Mouse (Mus musculus) adrenal gland, postnatal 36 days (tissue): Measurements from ENCODE around the gene Tmem117. TPM values are rescaled to one million over a fixed set of nuclear protein-coding genes. Genes with fewer than 3 reads are reported as not detected.

Experiments used
- DNase-seq, 2 experiments: peaks; one replicate each; pipeline ENCODE4 v3.0.0; 2021; ENCODE audit warnings: mixed read lengths in 1 of 2
- total RNA-seq, 2 experiments: library from RNA; stranded (reverse); gene quantifications; 2 replicates each; pipeline ENCODE4 v1.2.3; 2021

Tmem117 gene
- total RNA-seq, 2 experiments from 2014 or later = 4.2 to 5.1 TPM

DNA sequence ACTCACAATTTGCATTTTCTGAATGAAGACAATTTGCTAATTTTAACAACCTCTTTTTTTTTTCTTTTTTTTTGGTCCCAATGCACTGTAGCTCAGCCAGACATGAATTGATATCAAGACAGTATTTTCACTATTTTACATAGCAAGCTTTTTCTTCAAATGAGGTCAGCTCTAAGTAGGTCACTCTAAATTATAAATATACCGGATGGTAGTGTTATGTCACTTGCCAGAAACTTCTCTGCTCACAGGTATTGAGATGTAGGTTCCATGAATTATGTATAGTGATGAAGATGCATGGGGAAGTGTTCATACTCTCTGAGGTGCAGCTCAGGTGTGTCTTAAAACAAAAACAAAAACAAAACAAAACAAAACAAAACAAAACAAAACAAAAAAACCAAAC lies 264.2 kb downstream of the Tmem117 start:
- DNase-seq = no peak

DNA sequence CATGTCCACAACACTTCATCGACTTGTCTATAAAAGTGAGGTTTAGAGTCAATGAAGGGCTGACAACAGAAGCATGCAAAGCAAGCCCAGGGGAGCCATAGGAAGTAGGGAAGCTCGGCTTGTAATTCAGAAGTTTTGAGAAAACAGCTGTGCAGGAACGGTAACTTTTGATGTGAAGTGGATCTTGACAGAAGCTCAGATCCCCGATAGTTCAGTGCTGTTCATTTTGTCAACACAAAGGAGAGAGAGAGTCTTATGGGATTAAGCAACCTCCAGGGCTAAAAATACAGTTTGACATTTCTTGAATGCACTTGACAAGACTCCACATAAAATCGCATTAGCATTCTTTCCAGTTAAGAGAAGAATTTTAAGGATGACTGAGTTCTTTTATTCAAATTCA lies 265.1 kb downstream of the Tmem117 start:
- no peak for DNase-seq

DNA sequence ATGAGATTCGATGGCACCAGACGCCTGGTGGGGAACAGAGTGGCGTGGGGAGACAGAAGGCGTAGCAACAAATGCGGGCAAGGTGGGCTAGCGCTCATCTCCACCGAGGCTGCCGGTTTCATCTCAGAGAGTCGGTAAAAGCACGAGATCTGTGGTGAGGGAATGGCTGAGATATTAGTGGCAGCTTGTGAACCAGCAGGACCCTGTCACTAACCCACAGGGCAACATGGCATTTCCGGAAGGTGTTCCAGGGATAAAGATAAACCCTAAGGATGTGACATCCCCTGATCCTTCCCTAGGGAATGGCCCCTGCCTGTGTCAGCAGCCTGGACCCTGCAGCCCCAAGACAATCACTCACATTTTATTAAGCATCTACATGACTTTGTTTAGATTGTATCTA lies 266.6 kb downstream of the Tmem117 start:
- DNase-seq = no peak

DNA sequence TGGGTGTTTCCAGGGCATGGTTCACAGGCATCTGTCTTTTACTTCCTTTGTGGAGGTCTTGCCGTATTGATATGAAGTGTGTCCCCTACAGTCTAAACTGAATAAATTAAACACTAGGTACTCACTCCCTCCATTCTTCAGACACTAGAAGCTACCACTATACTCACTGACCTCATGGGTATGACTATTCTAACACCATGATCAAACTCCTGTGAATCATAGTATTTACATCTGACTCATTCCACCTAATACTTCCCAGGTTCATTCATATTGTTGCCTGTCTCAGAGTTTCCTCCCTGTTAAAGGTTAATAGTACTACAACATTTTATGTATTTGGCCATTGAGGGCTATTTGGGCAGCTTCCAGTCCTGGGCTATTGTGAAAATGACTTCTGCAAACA lies 274.2 kb downstream of the Tmem117 start:
- DNase-seq = no peak

DNA sequence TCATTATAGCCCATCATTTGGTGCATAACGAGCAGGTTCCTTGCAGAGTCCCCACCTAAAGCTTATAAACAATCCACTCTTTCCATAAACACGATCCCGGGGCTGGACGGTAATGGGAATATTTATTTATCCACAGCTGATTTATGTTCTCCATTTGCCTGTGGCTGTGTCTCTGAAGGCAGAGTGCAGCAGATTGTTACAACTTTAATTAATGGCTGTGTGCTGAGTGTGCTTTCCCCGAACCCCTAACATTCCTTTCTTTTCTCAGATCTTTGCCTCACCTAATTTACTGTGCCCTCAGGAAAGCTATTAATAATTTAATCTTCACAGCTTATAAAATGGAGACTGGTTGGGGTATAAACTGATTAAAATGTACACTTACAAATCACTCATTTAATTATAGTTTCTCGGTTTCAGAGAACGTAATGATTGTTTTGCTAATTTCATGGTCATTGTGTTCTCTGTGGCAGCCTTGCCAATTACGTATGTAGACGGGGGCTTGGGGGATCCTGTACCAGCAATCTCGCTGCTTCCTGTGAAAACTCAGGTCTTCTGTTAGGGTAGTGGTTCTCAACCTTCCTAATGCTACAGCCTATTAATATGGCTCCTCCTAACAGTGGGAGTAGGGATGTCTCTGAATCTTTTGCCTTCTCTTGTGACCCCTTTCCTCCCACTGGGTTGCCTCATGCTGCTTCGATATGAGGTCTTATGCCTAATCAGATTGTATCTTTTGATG lies 275.8 kb downstream of the Tmem117 start:
- no peak for DNase-seq

DNA sequence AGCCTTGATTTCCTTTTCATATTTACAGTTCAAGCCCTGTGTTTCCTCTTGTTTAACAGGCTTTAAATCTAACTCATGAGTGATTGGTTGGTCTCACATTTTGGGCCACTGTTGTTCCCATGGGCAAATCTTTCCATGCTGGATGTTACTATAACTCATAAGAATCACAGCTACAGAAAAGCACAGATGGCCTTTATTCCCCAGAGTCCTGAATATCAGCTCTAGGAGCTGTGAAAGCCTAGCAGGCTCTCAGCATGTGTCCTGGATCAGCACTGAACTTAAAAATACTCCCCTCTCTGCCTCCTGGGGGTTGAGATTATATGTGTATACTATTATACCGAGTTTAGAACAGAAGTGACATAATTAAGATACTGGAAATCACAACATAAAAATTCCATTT lies 292.6 kb downstream of the Tmem117 start:
- DNase-seq = no peak

DNA sequence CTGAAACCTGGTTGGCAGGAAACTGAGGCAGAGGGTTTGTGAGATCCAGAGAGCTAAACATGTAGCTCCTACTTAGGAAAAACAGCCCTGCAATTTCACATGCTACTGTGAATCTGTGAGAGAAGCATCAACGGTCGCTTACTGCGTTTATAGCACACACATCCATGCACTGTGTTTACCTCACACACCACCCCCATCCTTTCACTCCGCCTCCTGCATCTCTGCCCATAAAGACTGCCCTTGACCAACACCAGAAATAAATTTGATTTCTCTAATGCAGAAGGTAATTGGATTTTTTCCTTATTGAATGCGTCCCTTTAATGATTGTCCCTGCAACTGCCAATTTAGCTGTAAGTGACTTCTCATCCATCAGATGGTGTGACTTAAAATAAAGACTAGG lies 299.0 kb downstream of the Tmem117 start:
- no peak for DNase-seq

DNA sequence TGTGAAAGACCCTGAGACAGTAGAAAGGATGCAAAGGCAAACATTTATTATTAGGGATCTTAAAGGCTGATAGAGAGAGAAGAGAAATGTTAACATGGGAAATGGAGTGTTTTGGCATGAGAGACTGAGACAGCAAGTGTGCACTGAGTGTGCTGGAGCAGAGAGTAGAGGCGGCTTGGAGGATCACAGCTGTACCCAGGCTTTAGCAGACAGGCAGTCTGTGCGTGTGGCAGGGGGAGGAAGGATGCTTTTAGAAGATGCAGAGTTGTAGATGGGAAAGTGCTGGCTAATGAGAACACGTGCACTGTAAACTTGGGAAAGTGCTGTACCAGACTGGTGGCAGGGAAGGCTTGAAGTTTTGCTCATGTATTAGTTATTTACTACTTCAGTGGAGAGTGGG lies 301.7 kb downstream of the Tmem117 start:
- no peak for DNase-seq

DNA sequence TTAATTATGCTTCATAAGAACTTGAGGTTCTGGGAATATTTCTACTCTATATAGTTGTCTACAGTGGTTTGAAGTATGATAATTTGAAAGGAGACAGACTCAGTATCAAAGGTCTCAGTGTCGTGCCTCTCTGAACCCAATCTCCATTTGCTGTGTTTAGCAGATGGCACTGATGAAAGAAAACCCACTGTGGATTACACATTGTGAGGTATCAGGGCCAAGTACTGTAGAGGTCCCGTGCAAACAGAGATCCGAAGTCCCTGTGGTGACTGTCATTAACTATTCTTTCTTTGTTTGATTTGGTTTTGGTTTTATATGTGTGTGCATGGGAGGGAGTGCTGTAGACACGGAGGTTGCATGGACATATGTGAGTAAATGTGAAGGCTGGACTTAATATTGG lies 304.0 kb downstream of the Tmem117 start:
- DNase-seq = no peak

DNA sequence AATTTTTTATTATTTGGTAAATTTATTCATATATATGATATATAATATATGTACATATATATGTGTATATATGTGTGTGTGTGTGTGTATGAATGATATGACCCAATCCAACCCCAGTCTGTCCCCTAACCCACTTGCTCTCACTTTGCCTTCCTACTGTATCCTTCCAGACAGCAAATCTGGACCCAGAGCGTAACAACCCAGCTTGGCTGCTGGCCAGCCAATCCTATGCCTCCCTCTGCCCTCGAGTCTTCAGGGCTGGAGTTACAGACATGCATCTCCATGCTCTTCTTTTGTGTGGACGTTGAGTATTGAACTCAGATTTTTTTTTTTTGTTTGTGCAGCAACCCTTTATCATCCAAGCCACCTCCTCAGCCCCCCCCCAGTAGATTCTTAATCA lies 304.4 kb downstream of the Tmem117 start:
- no peak for DNase-seq

DNA sequence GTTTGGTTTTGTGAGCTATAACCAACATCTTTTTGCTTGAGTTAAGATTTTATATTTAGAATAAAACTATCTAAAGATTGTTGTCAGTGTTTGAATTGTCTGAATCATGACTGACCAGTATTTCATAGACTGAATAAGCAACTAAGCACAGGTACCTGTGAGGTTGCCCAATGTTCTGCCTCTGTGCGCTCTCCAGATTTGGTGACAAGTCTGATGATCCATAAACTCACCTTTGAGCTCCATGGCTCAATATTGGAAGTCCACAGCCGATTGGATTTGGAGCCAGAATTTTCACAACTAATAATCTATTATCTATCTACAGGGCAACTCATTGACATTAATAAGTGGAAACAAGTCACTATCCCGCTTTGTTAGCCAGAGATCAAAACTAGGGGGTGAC lies 312.9 kb downstream of the Tmem117 start:
- DNase-seq = no peak

DNA sequence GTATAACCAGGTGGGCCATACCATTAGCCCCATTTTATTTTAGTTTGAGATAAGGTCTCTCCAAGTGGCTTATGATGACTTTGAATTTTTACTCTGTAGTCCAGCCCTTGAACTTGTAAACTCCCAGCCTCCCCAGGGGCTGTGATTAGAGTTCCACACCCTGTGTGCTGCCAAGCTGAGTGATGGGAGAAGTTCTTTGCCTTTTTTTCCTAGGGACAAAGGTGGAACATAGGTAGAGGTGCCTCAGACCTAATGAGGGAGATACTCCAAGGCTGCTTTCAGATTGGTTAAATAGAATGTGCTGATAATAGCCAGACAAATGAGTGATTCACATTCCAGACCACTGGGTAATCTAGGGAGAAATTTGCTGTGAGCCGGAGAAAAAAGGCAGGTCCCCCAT lies 313.4 kb downstream of the Tmem117 start:
- DNase-seq = no peak

DNA sequence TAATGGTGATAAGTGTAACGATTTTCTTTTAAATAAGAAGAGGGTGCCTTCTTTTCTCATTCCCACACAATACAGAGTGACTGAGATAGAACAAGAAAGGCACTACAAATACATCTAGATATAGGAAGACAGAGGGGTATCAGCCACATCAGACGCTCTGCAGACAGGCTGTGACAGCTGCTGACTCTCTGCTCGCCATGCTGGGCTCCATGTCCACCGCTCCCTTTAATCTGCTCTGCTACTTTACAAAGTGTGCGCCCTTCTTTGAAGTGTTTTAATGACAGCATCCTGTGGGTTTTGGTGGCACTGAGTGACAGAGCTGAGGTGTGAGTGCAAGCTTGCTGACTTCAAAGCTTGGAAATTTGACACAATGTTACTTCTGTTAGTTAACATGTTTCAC lies 314.9 kb downstream of the Tmem117 start:
- no peak for DNase-seq

DNA sequence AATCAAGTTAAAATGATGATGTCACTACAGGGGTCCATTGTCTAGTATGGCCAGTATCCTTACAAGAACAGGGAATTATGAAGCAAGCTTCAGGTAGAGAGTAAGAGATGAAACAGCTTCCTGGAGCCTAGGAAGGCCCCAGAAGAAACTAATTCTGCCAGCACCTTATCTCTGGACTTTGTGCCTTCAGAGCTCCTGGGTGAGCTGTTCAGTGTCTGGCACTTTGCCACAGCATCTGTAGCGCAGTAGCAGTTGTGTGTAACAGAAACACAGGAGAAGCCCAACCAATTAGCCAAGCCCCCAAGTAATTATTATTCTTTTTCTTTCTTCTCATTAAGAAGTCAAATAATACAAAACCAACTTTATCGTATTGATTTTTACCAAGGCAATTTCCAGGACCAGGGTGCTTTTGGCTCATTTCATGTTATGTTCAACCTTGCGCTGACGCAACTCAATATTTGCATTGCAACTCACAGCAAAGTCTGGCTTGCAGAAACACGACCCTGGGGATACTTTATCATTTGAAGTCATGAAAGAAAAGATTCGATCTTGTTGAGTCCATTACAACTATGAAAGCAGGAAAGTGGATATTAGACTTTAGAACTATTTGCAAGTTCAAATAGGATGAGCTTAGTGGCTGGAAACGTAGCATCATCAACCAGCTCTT lies 322.5 kb downstream of the Tmem117 start:
- no peak for DNase-seq

DNA sequence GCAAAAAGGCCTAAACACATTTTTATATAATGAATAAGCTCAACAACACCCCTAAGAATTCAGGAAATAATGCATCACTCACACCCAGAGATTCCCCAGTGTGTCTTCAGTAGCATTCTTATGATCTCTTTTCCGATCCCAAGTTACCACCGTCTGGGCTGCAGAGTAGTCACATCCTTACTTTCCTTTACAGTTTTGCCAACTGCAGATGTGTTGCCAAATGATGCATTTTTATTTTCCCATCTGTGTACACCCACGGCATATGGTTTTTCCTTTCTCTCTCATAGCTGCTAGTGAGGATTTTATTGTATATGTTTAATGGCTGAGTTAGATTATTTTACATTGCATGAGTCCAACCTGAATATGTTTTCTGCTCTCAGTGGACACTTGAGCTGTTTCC lies 327.7 kb downstream of the Tmem117 start:
- no peak for DNase-seq

DNA sequence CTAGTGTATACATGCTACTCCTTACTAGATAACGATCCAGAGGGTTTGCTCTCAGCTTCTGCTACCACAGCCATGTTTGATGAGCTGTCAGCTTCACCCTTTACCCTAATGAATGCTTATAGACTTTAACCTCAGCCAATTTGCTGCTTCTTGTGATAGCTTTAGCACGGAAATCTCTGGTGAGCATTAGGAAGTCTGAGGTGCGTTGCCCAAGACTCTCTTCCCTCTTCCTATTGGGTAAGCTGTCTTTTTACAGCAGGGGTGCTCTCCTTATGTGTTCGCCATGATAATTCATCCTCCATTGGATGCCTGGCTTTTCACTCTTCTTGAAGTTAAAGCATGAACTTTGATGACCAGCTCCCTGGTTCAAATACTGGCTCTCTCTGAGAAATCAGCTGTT lies 328.2 kb downstream of the Tmem117 start:
- no peak for DNase-seq

DNA sequence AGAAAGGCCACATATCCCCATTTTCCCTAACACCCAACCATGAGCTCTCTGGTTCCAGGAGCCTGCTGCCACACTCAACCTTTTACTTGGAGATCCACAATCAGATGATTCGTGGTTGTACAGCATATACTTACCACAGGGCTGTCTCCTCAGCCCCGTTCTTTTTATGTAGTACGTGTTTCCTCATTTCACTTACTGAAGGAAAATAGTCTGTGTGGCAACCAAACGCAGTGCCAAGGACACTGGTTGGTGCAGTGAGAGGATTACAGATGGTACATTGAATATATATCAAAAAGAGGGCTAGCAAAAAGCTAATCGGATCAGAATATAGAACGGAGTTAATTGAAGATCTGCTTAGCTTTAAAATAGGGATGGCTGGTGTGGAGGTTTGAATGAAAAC lies 338.0 kb downstream of the Tmem117 start:
- no peak for DNase-seq

DNA sequence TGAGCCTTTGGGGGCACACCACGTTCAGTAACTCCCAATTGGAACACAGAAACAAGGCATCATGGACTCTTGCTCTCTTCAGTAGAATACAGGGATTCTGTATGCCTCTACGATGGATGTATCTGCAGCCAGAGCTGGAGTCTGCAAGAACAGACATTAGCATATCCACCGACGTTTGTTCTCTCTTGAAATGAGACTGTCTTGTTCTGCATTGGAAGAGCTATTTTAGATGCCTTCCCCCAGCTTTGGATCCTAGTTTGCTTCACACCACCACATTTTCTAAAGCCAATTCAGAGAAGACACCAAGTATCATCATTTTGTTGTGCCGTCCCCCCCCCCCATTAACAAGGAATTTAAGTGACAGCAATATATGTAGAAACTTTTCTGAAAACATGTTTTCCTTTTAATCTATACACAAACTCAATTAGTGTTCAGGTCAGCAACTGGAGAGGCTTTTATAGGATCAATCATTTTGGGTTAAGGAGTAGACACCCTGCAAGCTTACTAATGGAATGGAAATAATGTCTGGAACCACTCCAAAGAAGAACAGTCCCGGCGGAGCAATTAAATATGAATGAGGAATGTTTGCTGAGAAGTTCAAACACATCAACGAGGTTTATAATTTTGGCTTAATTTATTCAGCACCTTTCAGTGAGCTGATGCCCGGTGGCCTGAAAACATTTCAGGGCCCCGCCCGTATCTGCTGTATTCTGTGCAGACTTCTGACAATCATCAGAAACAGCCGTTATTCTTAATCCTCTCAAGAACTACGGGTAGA lies 339.6 kb downstream of the Tmem117 start:
- DNase-seq = no peak

DNA sequence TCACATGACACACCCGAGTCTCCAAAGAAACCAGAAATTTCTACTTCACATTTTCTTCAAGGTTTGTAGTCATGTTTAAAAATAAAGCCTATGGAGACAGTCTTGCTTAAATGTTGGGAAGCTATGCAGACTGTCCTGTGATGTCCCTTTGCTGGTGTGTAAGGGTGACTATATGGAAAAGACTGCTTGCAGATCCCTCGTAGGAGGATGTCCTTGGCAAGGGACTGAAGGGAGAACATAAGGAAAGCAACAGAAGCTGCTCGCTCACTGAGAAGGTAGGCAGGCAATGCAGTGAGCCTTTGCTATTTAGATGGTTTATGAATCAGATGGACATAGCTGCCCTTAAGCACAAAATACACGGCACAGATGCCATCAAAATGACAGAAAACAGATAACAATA lies 352.8 kb downstream of the Tmem117 start:
- DNase-seq = no peak

DNA sequence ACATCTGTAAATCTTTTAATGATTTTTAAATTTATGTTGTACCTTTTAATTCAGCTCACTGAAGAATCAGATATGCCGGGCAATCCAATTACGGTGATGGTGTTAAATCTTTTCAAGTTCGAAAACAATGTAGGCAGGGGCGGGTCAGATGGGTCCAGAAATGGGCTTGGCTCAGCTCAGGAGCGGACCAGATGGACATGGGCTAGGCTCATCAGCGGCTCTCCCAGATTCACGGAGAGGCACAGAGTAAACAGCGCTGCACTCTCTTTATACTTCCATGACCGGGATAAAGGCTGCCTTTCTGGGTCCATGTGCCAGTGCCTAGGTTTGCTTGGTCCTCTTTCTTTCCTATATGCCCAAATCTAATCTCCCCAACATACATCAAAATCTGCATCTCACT lies 366.3 kb downstream of the Tmem117 start:
- DNase-seq = no peak

DNA sequence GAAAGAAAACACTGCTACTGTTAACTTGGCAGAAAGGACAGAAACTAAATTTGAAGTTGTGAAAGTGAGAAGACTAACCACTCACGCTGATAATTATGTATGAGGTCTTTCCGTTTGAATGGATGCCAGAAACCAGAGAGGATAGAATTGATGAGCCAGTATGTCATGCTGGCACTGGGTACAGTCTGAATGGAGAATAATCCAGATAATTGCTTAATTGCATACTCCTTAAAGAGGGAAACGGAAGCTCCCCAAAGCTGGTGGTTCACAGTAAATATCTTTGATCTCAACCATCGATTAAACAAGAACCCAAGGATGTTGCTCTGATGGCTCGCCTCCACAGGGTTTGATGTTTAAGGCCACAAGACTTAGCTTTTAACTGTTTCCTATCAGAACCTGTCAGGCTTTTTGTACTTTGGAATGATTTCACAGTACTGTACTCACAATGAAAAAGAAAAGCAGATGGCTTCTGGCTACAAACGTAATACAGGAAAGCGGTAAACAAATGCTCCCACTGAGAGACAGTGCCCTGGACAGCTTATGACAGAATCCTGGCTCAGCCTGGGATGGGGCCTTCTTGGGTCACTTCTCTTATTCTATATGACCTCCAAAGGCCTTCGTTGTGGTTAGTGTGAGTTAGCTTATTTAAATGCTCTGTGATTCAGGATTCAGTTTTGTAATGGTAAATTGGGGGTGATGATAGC lies 376.2 kb downstream of the Tmem117 start:
- DNase-seq = no peak

DNA sequence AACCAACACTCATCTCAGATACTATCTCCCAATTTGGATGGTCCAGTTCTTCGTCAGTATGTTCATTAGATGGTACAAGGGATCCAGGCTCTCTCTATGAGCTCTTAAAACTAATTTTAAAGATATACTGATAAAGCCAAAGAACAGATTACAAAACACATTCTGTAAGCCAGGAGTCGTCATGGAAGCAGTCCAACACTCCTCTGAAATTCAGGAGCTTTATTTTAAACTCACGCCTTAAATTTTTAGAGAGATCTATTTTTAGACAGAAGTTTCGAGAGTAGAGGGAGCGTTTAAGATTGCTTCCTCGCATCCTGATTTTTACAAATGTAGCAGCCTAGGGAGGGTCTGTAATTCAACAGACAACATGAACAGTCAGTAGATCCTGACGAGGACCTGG lies 393.2 kb downstream of the Tmem117 start:
- no peak for DNase-seq

DNA sequence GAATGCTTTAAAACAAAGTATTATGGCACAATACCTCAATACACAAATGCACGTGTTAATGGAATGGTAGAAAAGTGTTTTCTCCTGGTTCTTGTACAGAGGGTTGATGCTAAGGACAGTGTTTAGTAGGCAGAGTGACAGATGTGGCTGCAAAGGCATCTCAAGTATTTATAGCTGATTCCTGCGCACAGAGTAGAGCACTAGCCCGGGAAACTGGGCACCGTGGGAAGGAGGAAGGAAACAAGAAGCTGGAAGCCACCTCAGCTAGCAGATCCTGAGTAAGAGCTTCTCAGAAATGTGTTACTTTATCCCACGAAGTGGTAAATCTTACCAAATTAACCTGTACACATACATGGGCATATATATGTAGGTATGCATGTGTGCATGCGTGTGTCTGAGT lies 395.4 kb downstream of the Tmem117 start:
- DNase-seq = no peak
